Mouse (Mus musculus) spleen, adult 2 months (tissue): ENCODE data around the gene Sphk2.

Experiments used
- CTCF ChIP-seq: fragments of 200-500 bp; IDR thresholded peaks from 2 replicates; pipeline ENCODE4 v1.5.1; 2011; ENCODE audit warnings: mild to moderate bottlenecking, inconsistent platforms; ENCODE audit not compliant: insufficient read depth, insufficient read length, insufficient replicate concordance; ENCODE audit errors: extremely low read depth
- POLR2A ChIP-seq: fragments of 200-500 bp; IDR thresholded peaks from 2 replicates; pipeline ENCODE4 v1.6.1; 2011; ENCODE audit warnings: low read depth, low read length, inconsistent platforms

GRCm38 (mm10) chr7:45660746-45661478 lies 56.9 kb downstream of the Sphk2 start:
- TF ChIP-seq CTCF (no peak), POLR2A (no peak)
